Mouse (Mus musculus) retina, postnatal 1 day (tissue): Measurements from ENCODE around the gene Flywch2.
A peak's percentile ranks its signal among the peaks of the same experiment; 100 is the strongest.

Source experiments
- DNase-seq: peaks from one replicate; pipeline ENCODE4 v3.0.0-alpha.2; 2012

The Flywch2 gene

DNA sequence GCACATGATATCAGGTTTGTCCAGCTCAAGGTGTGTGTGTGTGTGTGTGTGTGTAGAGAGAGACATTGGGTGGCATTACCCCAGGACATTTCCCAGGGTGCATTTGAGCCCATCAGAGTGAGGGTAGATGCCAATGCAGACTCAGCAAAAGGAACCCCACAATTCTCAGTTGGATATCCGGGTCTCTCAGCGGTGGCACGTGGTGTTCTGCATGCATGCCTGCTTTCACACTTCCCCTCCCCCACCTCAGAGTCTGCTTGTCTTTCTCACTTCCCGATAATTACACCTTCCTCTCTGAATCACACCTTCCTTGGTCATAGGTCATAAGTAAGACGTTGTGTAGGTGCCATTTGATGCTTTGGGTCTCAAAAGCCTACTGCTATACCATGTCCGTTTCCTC is 37.9 kb downstream of the Flywch2 start:
- no peak for DNase-seq

DNA sequence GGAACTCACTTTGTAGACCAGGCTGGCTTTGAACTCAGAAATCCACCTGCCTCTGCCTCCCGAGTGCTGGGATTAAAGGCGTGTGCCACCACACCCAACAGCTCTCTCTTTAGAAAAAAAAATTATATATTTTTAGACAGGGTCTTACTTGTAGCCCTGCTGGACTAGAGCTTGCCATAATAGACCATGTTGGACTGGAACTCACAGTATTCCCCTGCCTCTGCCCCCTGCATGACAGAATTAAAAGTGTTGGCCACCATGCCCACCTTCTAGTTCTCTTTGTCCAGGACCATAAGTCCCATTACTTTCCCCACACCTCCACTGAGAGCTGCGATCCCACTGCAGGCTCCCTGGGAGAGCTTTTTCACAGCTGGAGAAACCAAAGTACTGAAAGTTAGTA is 38.4 kb downstream of the Flywch2 start:
- DNase-seq, result no peak

DNA sequence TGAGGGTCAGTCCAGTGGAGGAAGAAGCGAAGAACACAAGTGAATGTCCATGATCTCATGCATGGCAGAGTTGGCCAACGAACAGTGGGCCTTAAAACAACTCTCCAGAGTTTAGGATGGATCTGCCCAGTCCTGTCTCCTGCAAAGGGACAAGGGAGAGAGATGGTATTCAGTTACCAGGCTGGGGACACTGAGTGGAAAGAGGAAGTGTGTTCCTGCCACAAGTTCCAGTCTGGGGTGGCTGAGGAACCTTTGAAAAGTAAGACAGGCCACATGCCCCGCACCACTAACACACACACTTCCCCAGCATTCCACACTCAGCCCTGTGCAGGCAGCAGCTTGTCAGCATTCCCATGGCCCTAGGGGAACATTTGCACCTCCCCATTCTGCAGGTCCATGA is 39.1 kb downstream of the Flywch2 start:
- DNase-seq, result no peak

DNA sequence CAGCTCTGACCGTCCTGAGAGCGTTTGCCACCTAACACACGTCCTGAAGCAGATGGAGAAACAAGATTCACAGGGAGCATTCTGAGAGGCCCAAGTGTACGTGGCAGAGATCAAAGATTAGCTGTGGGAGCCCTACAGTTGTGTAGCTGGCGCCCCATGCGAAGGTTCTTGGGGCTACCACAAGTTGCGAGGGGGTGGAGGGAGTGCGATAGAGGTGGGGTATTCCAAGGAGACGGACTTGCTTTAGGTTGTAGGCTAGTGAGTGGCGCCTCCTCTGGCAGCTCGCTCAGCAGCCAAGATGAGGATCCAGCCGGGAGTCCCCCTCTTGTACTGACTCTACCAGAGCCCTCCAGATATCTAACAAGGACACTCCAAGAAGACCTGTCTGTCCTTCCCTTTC is 39.6 kb downstream of the Flywch2 start:
- peak; percentile 54 for DNase-seq

DNA sequence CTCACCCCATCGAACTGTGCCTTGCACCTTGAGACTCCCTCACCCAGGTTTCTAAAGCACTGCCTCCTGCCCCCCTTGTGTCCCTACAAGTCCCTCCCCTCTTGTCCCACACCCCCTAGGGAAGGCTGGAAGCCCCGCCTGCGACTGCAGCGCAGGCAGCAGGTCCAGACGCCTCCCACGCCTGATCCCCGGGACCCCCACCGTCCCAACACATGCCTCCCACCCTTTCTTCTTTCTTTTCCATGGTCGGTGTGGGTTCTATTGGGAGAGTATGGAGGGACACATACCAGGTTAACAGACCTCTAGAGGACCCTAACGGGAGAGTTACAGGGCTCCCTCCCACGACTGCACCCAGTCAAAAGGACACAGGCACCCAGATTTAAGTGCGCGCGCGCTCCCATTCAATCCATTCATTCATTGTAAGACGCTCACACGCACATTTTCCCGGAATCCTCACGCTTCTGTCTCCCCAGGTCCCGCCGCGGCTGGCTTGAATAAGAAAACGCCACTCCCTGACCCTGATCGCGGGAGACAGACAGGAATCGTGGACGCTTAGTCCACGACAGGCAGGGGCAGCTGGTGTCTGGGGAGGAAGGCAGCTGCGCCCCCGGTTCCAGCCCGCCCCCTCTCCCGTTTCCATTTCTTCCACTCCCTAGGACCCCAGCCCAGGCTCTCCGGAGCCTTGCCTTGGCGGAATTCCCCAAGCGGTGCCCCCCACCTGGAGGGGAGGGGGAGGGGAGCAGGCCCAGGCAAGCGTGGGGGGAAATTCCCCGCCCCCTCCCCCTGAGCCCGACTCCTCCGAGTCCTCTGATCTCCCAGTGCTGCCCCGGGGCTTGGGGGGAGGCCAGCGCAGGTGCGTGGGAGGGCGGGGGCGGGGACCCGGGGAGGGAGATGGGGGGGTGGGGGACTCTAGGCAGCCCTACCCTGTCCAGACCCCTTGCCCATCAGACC is 40.3 kb downstream of the Flywch2 start, which contains the start of gene Kremen2:
Gene Kremen2 (minus strand): TSS at position 533 of the 951 bp plus-strand sequence.
- DNase-seq, result peak; percentile 62

DNA sequence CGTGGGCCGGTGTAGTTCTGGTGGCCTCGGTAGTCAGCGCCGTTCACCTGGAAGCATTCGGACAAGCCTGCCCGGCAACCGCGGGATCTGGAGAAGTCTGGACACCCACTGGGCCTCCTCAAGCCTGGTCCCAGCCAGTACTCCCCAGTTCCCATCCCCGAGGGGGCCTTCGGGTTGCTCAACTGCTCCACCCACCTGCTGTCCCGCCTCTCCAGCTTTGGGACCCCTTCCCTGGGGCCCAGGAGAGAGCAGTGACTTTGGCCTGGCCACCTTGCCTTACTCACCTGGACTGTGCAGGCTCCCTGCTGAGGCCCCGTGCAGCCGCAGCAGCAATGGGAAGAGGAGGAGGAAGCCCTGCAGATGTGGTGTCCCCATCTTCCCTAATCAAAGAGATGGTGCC is 41.2 kb downstream of the Flywch2 start:
- DNase-seq, result no peak

DNA sequence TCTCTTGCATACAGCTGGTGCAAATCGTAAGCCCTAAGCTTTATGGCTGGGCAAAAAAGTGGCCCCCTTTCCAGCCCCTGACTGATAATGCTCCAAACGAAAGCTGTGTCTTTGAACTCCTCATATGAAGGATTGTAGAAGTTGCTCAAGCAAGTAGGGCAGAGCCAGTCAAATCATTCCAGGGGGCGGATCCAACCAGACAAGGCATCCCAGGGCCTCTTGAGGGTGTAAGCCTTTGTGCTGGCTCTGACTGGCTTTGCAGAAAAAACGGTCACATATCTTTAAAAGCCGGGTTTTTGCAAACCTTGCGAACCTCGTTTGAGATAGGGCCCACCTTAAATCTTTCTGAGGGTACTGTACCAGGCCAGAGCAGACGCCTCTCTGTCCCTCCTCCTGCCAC is 41.8 kb downstream of the Flywch2 start:
- peak; percentile 27 for DNase-seq

DNA sequence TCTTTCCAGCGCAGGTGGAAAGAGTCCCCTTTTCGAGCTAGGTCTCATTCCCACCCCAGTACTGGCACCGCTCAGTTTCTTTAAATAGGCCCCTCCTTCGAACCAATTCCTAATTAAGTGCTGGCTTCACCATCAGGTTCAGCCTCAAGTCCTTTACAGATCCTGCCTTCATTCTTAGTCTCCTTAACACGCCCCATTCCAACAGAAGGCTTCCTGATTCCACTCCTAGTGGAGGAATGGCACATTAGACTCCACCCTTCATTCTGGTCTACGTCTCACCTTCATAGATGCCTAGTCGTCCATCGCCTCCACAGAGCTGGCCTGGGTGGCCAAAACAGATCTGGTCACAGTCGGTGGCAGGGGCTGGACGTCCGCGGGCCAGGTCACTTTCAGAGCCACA is 42.9 kb downstream of the Flywch2 start:
- DNase-seq, result no peak

DNA sequence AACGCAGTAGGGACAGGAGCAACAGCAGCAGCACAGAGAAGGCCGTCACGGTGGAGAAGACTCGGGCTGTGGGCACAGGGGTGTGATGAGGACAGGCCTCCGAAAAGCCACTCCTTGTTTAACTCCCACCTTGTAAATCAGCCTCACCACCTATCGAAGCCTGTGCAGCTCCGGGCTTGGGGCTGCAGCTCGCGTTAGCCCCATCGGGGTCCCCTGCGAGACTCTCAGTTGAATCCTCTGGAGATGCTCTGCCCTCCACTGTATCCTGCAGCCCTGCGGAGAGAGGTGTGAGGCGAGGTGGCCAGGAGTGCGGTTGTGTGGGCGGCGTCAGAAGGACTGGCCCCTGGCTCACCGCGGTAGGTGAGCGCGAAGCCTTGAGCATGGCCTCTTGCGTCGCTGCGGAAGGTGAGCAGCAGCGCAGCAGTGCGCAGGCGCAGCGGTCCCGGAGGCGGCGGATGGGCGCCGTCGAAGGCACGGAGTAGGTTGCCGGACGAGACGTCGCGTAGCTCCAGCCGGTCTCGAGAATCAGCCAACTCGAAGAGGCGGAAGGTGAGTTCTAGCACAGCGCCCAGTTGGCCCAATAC is 43.6 kb downstream of the Flywch2 start:
- DNase-seq, result peak; percentile 47

DNA sequence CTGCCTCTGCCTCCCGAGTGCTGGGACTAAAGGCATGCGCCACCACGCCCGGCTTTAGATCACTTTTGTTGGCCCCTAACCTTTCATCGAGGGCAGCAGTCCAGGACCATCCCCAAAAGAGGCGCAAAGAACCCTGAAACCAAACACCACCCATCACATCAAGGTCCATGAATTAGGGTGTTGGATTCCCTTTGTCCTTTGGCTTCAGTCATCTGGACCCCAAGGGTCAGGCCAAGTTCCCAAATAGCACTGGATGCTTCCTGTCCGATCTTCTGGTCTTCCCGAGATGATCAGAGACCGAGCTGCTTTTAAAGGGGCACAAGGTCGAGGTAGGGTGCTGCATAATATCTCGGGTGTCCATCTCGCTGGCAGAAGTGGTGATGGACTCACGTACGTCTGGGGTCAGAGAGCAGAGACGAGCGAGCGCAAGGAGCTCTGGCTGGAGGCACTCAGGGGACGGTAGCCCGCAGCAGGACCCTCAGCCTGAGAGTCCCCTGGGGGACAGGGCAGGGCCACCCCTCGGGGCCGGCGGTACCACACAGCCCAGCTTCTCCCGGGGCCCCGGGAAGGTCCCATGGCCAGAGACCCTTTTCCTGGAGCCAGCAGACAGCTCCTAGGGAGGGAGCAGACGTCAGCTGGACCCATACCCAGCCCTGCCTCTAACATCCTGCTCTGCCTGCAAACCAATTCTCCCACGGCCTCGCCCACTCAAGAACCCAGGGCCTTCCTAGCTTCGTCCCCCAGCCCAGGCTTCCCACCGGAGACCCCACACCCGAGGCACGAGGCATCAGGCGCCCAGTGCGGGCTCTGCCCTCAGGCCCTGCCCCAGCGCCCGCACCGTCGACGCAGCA is 44.3 kb downstream of the Flywch2 start:
- no peak for DNase-seq

DNA sequence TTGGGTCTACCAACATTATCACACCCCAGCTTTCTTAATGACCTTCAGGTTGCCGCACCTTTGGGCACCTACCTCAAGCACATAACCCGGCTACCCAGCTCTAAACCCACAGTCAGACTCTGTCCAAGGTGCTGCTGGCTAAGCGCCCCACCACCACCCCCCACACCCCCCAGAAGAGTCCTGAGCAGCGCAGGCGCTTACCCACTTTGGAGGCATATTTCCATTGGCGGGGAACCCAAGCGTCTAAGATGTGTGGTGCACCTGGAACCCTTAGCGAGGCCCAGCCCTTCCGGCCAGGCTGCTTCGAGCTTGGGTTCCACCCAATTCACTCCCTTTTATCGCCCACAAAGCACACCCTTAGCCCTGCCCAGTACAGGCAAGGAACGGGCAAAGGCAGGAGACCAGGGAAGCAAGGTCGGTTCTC is 45.3 kb downstream of the Flywch2 start, which contains the start of gene Paqr4:
Gene Paqr4 (minus strand): TSS at position 270 of the 424 bp plus-strand sequence.
- DNase-seq, result no peak

DNA sequence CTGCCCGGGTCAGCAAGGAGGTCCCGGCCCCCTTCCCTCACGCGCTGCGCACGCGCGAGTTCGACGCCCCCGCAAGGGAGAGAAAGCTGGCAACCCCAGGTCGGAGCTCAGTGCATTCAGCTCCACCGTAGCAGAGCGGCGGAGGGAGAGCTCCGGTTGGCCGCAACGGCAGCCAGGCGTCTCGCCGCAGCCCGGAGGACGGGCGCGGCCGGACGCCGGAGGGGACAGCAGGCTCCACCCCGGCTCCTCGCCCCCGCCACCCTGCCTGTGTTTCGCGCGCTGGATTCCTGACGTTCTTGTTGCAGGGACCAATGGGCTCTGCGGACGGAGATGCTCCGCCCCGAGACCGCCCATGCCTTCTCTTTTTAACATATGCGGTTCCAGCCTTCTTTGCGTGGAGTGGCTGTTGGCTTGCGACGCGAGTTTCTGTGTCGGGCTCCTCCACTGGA is 45.7 kb downstream of the Flywch2 start:
- peak; percentile 94 for DNase-seq

DNA sequence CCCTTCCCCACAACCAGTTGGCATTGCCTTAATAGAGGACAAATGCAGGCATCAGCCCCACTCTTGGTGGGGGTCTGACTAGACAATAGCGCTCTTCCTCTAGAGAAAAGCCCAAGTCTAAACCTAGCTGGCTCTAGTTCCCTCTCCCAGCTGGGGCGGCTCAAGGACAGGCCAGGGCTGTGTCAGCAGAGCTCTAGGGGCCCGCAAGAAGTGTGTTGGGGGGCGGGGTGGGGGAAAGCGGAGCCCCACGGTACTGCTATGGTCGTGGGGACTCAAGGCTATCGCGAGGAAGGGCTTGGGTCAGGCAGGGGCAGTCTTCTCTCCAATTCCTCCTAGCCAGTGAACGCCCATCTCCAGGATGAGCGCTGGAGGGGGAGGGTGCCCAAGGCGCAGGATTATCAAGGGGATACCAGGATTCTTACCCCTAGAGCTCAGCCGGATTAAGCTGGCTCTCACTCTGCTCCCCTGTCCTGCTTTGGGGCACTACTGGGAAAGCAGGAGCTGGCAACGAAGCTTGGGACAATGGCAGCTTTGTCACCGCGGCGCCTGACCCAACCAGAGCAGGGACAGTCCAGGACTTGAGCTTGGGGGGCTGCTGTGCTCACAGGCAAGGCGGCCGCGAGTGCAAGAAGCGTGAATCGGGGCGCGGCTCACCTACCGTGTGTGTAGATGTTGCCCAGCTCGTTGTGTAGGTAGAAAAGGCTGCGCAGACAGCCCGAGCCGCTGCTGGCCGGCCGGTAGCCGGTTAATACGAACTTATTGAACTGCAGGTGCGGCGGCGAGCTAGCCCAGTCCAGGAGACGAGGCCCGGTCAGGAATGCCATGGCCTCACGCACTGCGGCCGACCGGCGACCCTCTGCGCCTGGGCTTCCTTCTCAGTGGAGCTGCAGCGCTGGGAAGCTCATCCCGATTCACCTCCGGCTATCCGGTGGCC is 46.4 kb downstream of the Flywch2 start:
- DNase-seq, result peak; percentile 82

DNA sequence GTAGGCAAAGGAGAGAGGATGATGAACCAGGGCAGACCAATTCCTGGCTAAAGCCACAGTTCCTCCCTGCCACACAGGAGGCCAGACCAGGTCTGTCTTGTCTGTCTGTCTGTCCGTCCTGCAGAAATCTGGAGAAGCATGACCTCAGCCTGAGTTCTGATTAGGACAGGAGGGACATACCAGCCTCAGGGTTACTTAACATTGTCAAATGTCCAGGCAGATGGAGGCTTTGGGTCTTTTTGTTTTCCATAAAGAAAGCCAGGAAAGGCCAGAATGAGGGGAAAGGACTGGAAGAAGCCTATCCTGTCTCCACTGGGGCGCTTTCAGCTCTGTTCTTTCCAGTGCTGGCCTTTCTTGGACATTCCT is 47.1 kb downstream of the Flywch2 start:
- DNase-seq, result no peak

DNA sequence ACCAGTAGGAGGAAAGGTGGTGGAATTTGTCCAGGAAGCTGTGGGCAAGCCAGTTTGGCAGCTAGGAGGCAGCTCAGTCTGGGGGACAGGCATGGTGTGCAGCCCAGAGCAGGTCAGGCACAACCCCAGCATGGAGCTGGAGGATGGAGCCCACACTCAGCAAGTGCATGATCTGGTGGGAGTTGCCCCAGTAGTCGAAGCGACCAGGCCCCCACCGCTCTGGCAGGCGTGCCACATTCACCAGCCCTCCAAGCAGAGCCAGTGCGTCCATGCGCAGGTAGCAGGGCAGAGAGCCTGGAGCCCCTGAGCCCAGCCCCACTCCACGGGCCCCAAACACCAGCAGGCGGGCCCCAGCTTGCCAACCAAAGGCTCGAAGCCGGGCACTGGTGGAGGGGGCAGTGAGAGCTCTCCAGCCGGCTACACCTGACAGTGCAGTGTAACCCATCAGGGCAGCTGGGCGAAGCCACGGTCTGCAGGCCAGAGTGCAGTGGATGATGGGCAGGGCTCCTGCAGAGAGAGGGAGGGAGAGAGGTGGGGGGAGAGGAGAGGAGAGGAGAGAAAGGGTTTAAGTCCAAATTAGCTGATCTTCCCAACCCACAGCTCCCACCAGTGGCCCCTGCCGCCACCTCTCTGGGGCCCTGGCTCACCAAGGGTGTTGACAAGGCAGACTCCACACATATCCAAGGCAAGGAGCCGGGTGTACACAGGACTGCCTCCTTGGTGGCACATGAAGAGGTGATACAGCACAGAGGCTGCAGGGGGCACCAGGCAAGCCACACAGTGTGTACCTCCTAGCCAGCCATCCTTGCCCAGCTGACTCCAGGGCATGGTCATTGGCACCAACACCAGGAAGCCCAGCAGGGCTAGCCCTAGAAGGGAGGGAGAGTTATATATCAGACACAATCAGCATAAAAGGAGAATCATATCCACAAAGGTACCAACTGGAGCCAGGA is 48.1 kb downstream of the Flywch2 start:
- peak; percentile 30 for DNase-seq

DNA sequence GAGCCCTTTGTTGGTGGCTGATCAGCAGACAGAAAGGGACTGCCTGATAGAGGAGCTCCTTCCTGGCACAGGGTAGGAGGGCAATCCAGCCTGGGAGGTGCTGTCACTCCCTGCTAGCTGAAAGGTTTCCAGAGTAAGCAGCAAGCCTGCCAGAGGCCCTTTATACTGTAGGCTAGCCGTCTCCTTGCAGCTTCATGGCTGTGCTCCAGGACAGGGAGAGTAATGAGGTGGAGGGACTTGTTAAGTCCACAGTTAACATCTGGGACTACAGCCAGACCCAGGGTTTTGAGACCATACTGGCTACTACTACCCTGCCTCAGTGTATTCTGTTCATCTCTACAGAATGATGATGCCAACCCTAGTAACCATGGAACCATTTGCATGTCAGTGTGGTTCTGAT is 51.5 kb downstream of the Flywch2 start:
- no peak for DNase-seq

DNA sequence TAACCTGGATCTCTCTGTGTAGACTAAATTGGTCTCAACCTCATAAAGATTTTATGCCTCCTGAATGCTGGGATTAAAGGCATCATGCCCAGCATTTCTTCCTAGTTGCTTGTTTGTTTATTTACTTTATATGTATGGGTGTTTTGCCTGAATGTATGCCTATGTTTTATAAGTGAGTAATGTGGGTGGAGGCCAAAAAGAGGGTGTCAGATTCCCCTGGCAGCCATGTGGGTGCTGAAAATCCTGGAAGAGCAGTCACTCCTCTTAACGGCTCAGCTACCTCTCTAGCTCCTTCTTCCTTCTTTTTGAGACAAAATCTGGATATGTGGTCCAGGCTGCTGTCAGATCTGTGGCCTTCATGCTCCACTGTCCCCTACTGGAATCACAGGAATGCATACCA is 55.4 kb downstream of the Flywch2 start:
- DNase-seq, result no peak
